Mouse (Mus musculus) lung, adult 2 months (tissue): ENCODE data around the gene Txnrd1.
A peak's percentile ranks its signal among the peaks of the same experiment; 100 is the strongest.

Source experiments
- CTCF ChIP-seq: fragments of 200-500 bp; IDR thresholded peaks from 2 replicates; pipeline ENCODE4 v1.5.1; 2011; ENCODE audit warnings: mild to moderate bottlenecking, low read length, control low read depth; ENCODE audit not compliant: insufficient read depth
- POLR2A ChIP-seq: fragments of 200-500 bp; IDR thresholded peaks from 2 replicates; pipeline ENCODE4 v1.6.1; 2011; ENCODE audit warnings: low read depth, mild to moderate bottlenecking, control low read depth, low read length, borderline replicate concordance; ENCODE audit errors: extremely low read depth

DNA sequence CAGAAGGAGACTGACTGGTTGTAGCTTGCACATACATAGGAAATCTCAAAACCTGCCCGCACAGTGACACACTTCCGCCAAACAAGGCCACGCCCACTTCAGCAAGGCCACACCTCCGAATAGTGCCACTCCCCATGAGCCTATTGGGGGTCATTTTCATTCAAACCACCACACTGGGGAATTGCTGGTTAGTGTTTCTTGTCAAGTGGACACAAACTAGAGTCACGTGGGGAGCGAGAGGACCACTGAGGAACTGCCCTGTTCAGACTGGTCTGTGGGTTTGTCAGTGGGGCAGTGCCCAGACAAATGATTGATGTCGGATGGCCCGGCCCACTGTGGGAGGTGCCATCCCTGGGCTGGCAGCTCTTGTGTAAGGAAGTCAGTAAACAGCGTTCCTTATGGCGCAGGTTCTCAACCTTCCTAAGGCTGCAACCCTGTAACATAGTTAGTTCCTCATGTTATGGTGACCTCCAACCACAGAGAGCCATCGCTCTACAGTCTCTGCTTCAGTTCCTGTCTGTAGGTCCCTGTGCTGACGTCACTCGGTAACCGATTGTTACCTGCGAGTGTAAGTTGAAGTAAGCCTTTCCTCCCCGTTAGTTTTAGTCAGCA lies 66.2 kb downstream of the Txnrd1 start:
- TF ChIP-seq POLR2A (peak; percentile 27; the same call in 1 of the 2 replicates), CTCF (no peak)
